Mouse (Mus musculus): ENCODE data around the gene Thop1. TPM values are rescaled to one million over a fixed set of nuclear protein-coding genes. Genes with fewer than 3 reads are reported as not detected.

The Thop1 gene
- polyA plus RNA-seq, 1 experiment from 2014 or later = 68.1 TPM

- Histone ChIP-seq H3K4me3 (replicated peaks) (no peak overlapping the region), H3K4me1 (replicated peaks) (no peaks in the 10 kb centered on the region), H3K4me2 (no peak overlapping the region), H3K9me3 (no peaks in the 10 kb centered on the region), H3K9ac (replicated peaks) (0 out of 2 replicates have a peak overlapping the region, but pooled peaks have one; percentile 37), H3K36me3 (peaks cover 91% of the 10 kb centered on the region), H3K27me3 (no peaks in the 10 kb centered on the region), H3K27ac (no peak overlapping the region)
- 81% methylated on average over 7 of the region's 7 CpGs for WGBS
- no peak for ATAC-seq (ENCODE audit: insufficient number of reproducible peaks, insufficient read depth, low FRiP score, low TSS enrichment, low read depth)
Measured at GRCm38 (mm10) chr10:81120650-81121049, 50.8 kb downstream of the Thop1 start.

GRCm38 (mm10) chr10:81122889-81123288, 53.1 kb downstream of the Thop1 start:
- H3K9ac ChIP-seq (replicated peaks) = no peak overlapping the region
- H3K4me2 ChIP-seq = no peak overlapping the region
- H3K9me3 ChIP-seq = no peaks in the 10 kb centered on the region
- peaks cover 71% of the 10 kb centered on the region for H3K36me3 ChIP-seq
- H3K4me3 ChIP-seq (replicated peaks) = no peak overlapping the region
- H3K27ac ChIP-seq = no peak overlapping the region
- ATAC-seq (ENCODE audit: insufficient number of reproducible peaks, insufficient read depth, low FRiP score, low TSS enrichment, low read depth) = no peak
- 82% methylated on average over 2 of the region's 2 CpGs for WGBS
- peaks cover 8% of the 10 kb centered on the region; the same call in 1 of the 2 replicates for H3K27me3 ChIP-seq
- H3K4me1 ChIP-seq (replicated peaks) = peaks cover 5% of the 10 kb centered on the region; the same call in 1 of the 2 replicates

GRCm38 (mm10) chr10:81123500-81123899, 53.7 kb downstream of the Thop1 start:
- peaks cover 14% of the 10 kb centered on the region; the same call in 1 of the 2 replicates for H3K27me3 ChIP-seq
- H3K4me3 ChIP-seq (replicated peaks) = no peak overlapping the region
- no peak overlapping the region for H3K27ac ChIP-seq
- 87% methylated on average over 11 of the region's 11 CpGs for WGBS
- H3K4me2 ChIP-seq = no peak overlapping the region
- H3K36me3 ChIP-seq = peaks cover 65% of the 10 kb centered on the region
- no peaks in the 10 kb centered on the region for H3K9me3 ChIP-seq
- H3K9ac ChIP-seq (replicated peaks) = no peak overlapping the region
- ATAC-seq (ENCODE audit: insufficient number of reproducible peaks, insufficient read depth, low FRiP score, low TSS enrichment, low read depth) = no peak
- peaks cover 9% of the 10 kb centered on the region for H3K4me1 ChIP-seq (replicated peaks)

Small RNA genes within 50 kb of the gene (microRNA-seq; reads per million reads assigned to microRNA genes)
- not detected for gene Mir5615-1
- gene Mir5615-2 = not detected

Other genes starting within 250 kb of the Thop1 start
- gene Oaz1, start 243.4 kb upstream of the Thop1 start, polyA plus RNA-seq (2016; fragmentation: Nextera tagmentation; extraction: Ambion mirVana) = 1,783 and 1,832 TPM in 2 replicates
- 0.79 and 0.87 TPM in 2 replicates for gene Lingo3, start 226.0 kb upstream of the Thop1 start, polyA plus RNA-seq (2016; fragmentation: Nextera tagmentation; extraction: Ambion mirVana)
- 344 and 378 TPM in 2 replicates for gene Lsm7, start 214.8 kb upstream of the Thop1 start, polyA plus RNA-seq (2016; fragmentation: Nextera tagmentation; extraction: Ambion mirVana)
- 43.7 and 50.3 TPM in 2 replicates for gene Sppl2b, start 214.8 kb upstream of the Thop1 start, polyA plus RNA-seq (2016; fragmentation: Nextera tagmentation; extraction: Ambion mirVana)
- gene Tmprss9, start 198.2 kb upstream of the Thop1 start, polyA plus RNA-seq (2016; fragmentation: Nextera tagmentation; extraction: Ambion mirVana) = 0.08 TPM in 1 of 2 replicates, not detected in the other
- gene Timm13, start 169.1 kb upstream of the Thop1 start, polyA plus RNA-seq (2016; fragmentation: Nextera tagmentation; extraction: Ambion mirVana) = 318 and 327 TPM in 2 replicates
- 74.8 and 75.2 TPM in 2 replicates for gene Lmnb2, start 151.8 kb upstream of the Thop1 start, polyA plus RNA-seq (2016; fragmentation: Nextera tagmentation; extraction: Ambion mirVana)
- gene Gadd45b, start 140.0 kb upstream of the Thop1 start, polyA plus RNA-seq (2016; fragmentation: Nextera tagmentation; extraction: Ambion mirVana) = 19.4 and 20.6 TPM in 2 replicates
- 6.2 and 6.4 TPM in 2 replicates for gene Gng7, start 55.1 kb upstream of the Thop1 start, polyA plus RNA-seq (2016; fragmentation: Nextera tagmentation; extraction: Ambion mirVana)
- 0.33 TPM in 1 of 2 replicates, not detected in the other for gene Diras1, start 44.4 kb upstream of the Thop1 start, polyA plus RNA-seq (2016; fragmentation: Nextera tagmentation; extraction: Ambion mirVana)
- gene Slc39a3, start 32.6 kb upstream of the Thop1 start, polyA plus RNA-seq (2016; fragmentation: Nextera tagmentation; extraction: Ambion mirVana) = 17.0 and 17.6 TPM in 2 replicates
- 225 and 235 TPM in 2 replicates for gene Sgta, start 9.9 kb upstream of the Thop1 start, polyA plus RNA-seq (2016; fragmentation: Nextera tagmentation; extraction: Ambion mirVana)
- gene Creb3l3, start 28.8 kb downstream of the Thop1 start, polyA plus RNA-seq (2016; fragmentation: Nextera tagmentation; extraction: Ambion mirVana) = 0.45 and 0.61 TPM in 2 replicates
- gene Map2k2, start 35.9 kb downstream of the Thop1 start, polyA plus RNA-seq (2016; fragmentation: Nextera tagmentation; extraction: Ambion mirVana) = 220 and 229 TPM in 2 replicates
- 19.0 and 19.7 TPM in 2 replicates for gene Zbtb7a, start 65.2 kb downstream of the Thop1 start, polyA plus RNA-seq (2016; fragmentation: Nextera tagmentation; extraction: Ambion mirVana)
- gene Pias4, start 97.9 kb downstream of the Thop1 start, polyA plus RNA-seq (2016; fragmentation: Nextera tagmentation; extraction: Ambion mirVana) = 57.7 and 62.1 TPM in 2 replicates
- gene Eef2, start 106.6 kb downstream of the Thop1 start, polyA plus RNA-seq (2016; fragmentation: Nextera tagmentation; extraction: Ambion mirVana) = 524 and 544 TPM in 2 replicates
- gene Dapk3, start 113.0 kb downstream of the Thop1 start, polyA plus RNA-seq (2016; fragmentation: Nextera tagmentation; extraction: Ambion mirVana) = 64.2 and 65.7 TPM in 2 replicates
- gene 4930442H23Rik, start 113.8 kb downstream of the Thop1 start, polyA plus RNA-seq (2016; fragmentation: Nextera tagmentation; extraction: Ambion mirVana) = not detected in 2 replicates
- not detected in 2 replicates for gene Nmrk2, start 132.0 kb downstream of the Thop1 start, polyA plus RNA-seq (2016; fragmentation: Nextera tagmentation; extraction: Ambion mirVana)
- gene Atcay, start 160.8 kb downstream of the Thop1 start, polyA plus RNA-seq (2016; fragmentation: Nextera tagmentation; extraction: Ambion mirVana) = 0.38 and 0.43 TPM in 2 replicates
- 9.9 and 12.1 TPM in 2 replicates for gene Zfr2, start 163.1 kb downstream of the Thop1 start, polyA plus RNA-seq (2016; fragmentation: Nextera tagmentation; extraction: Ambion mirVana)
- 4.2 and 4.9 TPM in 2 replicates for gene Matk, start 182.9 kb downstream of the Thop1 start, polyA plus RNA-seq (2016; fragmentation: Nextera tagmentation; extraction: Ambion mirVana)
- 207 and 217 TPM in 2 replicates for gene Mrpl54, start 196.9 kb downstream of the Thop1 start, polyA plus RNA-seq (2016; fragmentation: Nextera tagmentation; extraction: Ambion mirVana)
- gene Apba3, start 196.9 kb downstream of the Thop1 start, polyA plus RNA-seq (2016; fragmentation: Nextera tagmentation; extraction: Ambion mirVana) = 48.8 and 53.1 TPM in 2 replicates
- 3.2 and 3.6 TPM in 2 replicates for gene Tjp3, start 221.5 kb downstream of the Thop1 start, polyA plus RNA-seq (2016; fragmentation: Nextera tagmentation; extraction: Ambion mirVana)
- gene Pip5k1c, start 222.9 kb downstream of the Thop1 start, polyA plus RNA-seq (2016; fragmentation: Nextera tagmentation; extraction: Ambion mirVana) = 63.9 and 68.5 TPM in 2 replicates

All from limb, embryonic 12.5 days (tissue).